Mouse (Mus musculus): ENCODE results near the gene Ndrg2.
"Not testable (repeated sequence)": the region's sequence is repeated elsewhere in the genome, so short reads cannot be mapped to it uniquely, and the experiment has no call there.

The Ndrg2 gene

DNA sequence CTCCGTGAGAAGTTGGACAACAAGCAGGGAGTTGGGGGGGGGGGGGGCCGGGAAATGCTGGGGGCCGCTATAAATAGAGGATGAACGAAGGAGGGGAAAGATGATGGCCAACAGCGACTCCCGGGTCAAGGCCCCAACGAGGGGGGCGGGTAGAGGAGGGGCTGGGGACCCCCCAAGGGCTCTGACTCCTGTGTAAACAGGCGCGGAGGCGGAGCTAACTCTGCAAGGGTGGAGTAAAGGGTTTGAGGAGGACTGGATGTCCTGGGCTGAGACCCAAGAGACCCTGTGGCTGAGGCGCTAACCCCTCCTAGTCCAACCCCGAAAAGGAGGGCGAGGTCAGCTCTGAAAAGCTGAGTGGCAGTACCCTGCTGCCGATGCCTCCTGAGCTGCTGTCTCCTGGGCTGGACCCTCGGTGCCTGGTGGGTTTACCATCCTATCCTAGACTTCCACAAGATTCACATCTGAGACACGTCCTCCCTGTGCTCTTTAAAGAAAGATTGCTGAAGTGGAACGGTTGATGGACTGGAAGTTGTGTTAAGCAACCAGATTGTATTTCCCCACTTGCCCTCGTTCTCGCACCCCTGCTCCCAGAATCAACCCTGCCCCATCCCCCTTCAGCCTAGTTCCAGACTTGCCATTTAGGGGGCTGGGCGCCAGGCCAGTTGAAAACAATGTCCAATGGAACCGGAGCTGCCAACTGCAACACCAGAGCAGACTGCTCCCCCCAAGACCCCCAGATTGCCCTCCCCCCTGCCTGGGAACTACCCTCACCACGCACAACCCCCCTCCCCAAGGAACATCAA, at the start of gene Ndrg2:
Gene Ndrg2, minus strand, starts transcription at position 199 of the 803 bp plus-strand sequence.
- peak; percentile 59 for DNase-seq (ENCODE audit: low spot score)

DNA sequence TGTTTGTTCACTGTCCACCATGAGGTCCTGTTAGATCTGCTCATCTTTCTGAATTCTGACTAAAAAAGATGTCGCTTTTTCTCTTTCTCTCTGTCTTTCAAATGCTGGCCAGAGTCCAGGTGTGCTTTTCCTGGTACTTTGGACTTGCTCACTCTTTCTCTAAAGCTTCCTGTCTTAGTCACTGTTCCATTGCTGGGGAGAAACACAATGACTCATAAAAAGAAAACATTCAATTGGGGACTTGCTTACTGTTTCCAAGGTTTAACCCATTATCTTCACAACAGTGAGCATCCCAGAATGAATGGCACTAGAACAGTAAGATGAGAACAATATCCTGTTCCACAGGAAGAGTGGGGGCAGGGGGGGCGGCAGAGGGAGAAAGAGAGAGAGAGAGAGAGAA, 46.4 kb upstream of the Ndrg2 start:
- DNase-seq (ENCODE audit: low spot score) = no peak

DNA sequence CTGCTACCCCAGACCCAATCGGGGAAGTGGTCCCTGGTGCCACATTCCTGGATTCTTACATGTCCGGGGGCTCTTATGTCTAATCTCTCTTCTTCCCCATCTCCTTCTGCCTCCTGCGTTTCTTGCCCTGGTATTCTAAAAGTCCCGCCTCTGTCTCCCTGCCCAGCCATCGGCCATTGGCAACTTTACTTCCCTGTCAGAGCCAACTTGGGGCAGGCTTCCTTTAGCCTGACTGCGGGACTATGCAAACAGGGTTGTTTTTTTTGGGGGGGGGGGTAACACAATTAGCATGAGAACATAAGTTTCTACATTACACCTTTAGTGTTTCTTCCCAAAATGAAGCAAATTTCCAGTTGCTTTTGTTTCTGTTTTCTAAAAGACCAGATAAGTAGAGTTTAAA, 29.4 kb upstream of the Ndrg2 start:
- no peak for DNase-seq (ENCODE audit: low spot score)

DNA sequence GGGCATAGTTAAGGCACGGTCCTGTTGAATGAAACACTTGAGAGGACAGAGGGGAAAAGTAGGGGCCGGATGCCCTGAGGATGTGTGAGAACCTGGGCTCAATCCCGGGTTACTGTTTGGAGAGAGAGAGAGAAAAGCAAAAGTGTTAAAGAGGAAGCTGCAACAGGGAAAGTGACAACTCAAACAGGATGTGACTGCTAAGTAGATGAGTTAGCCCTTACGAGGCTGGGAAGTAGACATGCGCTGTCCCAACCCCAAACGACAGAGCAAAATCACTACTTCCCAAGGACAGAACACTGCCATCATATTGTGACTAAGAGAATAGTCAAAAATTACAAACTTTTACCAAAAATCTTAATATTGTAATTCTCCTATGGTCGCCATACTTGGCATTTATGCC, 28.3 kb upstream of the Ndrg2 start:
- no peak for DNase-seq (ENCODE audit: low spot score)

DNA sequence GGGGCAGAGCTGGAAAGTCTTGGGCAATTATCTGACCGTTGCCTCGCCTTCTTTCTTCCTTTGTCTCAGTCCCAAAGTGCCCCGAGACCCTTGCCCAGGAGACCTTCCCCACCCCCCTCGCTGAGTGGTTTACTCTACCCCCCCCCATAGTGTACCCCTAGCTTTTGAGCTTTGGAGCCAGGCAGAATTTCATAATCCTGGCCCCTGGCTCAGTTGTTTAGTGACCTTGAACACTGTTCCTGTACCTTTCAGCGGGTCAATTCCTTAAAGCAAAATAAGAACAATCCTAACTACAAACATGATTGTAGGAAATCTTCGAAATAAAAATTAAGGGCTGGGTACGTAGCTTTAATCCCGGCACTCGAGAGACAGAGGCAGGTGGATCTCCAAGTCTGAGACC, 27.6 kb upstream of the Ndrg2 start:
- no peak for DNase-seq (ENCODE audit: low spot score)

- DNase-seq (ENCODE audit: low spot score) = no peak
Measured at GRCm38 (mm10) chr14:51940944-51941560, 27.1 kb upstream of the Ndrg2 start.

- DNase-seq (ENCODE audit: low spot score) = no peak
Measured at GRCm38 (mm10) chr14:51939005-51939404, 25.0 kb upstream of the Ndrg2 start.

GRCm38 (mm10) chr14:51932092-51933020, 18.4 kb upstream of the Ndrg2 start:
- no peak for DNase-seq (ENCODE audit: low spot score)

- DNase-seq (ENCODE audit: low spot score) = peak; percentile 55
Measured at GRCm38 (mm10) chr14:51930824-51931223, 16.9 kb upstream of the Ndrg2 start.

DNA sequence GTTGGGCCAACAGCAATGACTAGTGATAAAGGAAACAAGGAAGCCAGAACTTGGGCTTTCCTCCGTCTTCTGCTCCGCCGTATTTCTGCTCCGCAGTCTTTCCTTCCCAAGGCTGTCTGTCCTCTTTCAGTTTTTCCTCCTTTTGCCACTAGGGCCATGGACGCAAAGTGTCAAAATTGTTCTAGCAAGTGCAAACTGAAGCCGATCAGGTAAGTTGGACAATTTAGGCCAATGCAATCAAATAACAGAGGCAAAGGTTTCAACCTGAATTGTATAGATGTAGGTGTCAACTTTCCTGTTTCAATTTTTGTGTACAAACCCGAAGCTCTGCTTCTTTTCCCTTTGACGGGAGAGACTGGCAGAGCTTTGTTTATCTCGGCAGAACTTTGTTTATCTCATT, 16.0 kb upstream of the Ndrg2 start:
- DNase-seq (ENCODE audit: low spot score) = no peak

DNA sequence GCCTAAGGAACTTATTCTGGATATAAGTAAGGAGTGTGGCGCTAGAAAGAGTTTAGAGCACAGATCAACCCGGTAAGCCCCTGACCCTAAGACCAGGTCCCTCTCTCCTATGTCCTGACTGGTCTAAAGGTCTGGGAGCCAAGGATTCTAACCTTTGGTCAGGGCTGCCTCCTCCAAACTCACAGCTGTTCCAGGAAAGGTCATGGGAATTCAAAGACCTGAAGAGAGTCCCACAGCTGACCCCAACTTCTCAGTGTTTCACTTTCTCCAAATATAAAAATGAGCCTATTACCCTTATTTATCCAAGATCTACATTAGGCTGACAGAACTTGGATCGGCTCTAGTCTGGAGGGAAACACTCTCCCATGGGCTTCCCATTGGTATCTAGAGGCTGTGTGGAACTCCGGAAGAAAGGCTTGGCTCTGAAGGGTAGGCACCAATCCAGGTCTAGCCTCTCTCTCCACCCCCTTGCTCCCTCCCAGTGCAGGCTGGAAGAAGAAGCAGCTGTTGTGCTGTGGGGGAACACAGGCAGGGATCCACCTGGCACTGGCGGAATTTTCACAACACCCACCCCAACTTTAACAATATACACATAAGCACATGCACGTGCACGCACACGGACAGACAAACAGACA, 15.5 kb upstream of the Ndrg2 start:
- DNase-seq (ENCODE audit: low spot score) = peak; percentile 44

GRCm38 (mm10) chr14:51926930-51927329, 13.0 kb upstream of the Ndrg2 start:
- DNase-seq (ENCODE audit: low spot score) = not testable (repeated sequence)

DNA sequence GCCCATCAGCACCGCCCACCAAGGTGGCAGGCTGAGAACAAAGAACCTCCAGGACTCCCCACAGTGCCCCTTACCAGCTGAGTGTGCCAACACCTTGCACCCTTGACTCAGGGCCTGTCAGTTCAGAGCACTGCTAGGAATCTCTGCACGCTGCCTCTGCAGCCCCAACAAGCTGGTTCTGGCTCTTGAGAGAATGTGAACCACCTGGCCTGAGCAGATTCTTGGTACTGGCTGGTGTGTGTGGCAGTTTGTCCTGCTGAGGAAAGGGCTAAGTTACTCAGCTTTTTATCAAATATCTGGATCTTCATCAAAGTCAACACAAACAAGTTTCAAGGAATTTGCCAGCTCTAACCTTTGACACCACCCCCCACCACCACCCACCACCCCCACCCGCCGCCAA, 9.5 kb upstream of the Ndrg2 start:
- no peak for DNase-seq (ENCODE audit: low spot score)

GRCm38 (mm10) chr14:51922910-51923309, 9.0 kb upstream of the Ndrg2 start:
- no peak for DNase-seq (ENCODE audit: low spot score)

GRCm38 (mm10) chr14:51922571-51922865, 8.6 kb upstream of the Ndrg2 start, which contains the start of gene Rnase13:
Gene Rnase13, minus strand, starts transcription at chr14:51922773.
- DNase-seq (ENCODE audit: low spot score) = no peak

- peak; percentile 50 for DNase-seq (ENCODE audit: low spot score)
Measured at GRCm38 (mm10) chr14:51921759-51922570, 8.0 kb upstream of the Ndrg2 start.

- no peak for DNase-seq (ENCODE audit: low spot score)
Measured at GRCm38 (mm10) chr14:51918966-51919365, 5.0 kb upstream of the Ndrg2 start.

GRCm38 (mm10) chr14:51918125-51918524, 4.2 kb upstream of the Ndrg2 start, which contains the start of gene Tppp2:
Gene Tppp2, plus strand, starts transcription at chr14:51918425.
- no peak for DNase-seq (ENCODE audit: low spot score)

DNA sequence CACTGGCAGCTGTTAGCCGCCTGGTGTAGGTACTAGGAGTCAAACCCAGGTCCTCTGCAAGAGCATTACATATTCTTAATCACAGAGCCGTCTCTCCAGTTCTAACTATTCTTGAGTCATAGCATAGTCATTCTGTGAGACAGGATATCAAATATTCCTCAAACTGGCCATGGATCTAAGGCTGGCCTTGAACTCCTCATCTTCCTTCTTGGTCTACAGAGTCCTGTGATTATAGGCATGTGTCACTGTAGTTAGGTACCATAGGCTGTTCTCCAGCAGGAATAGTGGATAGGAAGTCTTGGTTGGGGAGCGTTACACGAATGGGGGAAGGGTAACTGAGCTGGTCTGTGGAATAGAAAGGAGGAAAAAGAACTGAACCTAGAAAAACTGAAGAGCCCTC, 2.6 kb upstream of the Ndrg2 start:
- DNase-seq (ENCODE audit: low spot score) = no peak

DNA sequence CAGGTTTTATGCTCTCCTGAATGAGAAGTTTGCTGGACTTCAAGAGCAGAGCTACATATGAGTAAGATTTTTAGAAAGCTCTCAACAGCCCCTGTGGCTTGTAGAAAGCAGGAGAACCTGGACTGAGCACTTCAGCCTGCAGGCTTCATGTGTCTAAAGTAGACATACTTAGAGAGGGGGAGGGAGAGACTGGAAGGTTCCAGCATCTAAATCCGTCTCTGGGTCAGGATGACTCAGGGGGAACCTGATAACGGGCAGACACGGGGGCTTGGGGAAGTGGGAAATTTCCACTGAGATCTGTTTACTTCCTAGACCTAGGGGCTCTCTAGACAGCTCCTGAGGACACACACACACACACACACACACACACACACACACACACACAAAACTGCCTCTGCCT, 1.1 kb upstream of the Ndrg2 start:
- DNase-seq (ENCODE audit: low spot score) = no peak
